Mouse (Mus musculus) layer of hippocampus, adult 2 months (tissue): Measurements from ENCODE around the gene Clasp2. TPM values are rescaled to one million over a fixed set of nuclear protein-coding genes. Genes with fewer than 3 reads are reported as not detected.

ENCODE experiments used
- DNase-seq, 2 experiments: peaks; one replicate each; pipeline ENCODE4 v3.0.0; 2022; ENCODE audit warnings: low spot score in 2 of 2
- H3K27ac ChIP-seq: fragments of 200-600 bp; 2 replicates; pipeline ENCODE4 v1.8.1; 2022
- H3K4me3 ChIP-seq: fragments of 200-600 bp; 2 replicates; pipeline ENCODE4 v1.8.1; 2022; ENCODE audit warnings: mild to moderate bottlenecking
- CTCF ChIP-seq: fragments of 200-600 bp; conservative IDR thresholded peaks from 2 replicates; pipeline ENCODE4 v1.8.1; 2022; ENCODE audit warnings: antibody characterized with exemption, mild to moderate bottlenecking, moderate library complexity
- total RNA-seq, 2 experiments: library from RNA; stranded (reverse); gene quantifications; 2 replicates each; pipeline ENCODE4 v1.2.3; 2021

Clasp2 gene
- total RNA-seq, 2 experiments from 2014 or later: 199 to 202 TPM

DNA sequence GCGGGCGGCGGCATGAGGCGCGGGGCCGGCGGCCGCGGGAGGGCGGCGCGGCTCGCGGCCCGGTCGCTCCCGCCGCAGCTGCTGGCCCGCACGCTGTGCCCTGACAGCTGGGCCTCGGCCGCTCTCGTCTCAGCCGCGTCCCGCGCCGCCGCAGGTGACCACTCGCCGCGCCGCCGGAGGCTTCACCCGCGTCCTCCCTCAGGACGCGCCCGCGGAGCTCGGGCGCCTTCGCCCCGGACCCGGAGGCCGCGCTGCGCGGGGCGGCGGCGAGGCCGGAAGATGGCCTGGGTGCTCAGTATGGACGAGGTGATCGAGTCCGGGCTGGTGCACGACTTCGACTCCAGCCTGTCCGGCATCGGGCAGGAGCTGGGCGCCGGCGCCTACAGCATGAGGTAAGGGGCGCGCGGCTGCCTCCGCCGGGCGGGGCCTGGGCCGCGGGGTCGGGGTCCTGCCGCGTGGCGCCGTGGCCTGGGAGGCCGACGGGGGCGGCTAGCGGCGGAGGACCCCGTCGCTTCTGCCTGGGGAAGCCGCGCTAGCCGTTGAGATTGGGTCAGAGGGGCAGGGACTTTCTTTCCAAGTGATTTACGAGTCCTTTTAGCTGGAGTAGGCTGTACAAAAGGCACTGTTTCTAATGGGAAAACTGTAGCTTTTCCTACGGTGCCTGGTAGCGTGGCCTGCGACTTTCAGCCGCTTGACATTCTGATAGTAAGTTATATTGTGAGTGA, 190.3 kb downstream of the Clasp2 start:
- Histone ChIP-seq H3K27ac (peak overlapping the region; percentile 84), H3K4me3 (peak overlapping the region; percentile 70)
- no peak for DNase-seq
- no peak for TF ChIP-seq CTCF

DNA sequence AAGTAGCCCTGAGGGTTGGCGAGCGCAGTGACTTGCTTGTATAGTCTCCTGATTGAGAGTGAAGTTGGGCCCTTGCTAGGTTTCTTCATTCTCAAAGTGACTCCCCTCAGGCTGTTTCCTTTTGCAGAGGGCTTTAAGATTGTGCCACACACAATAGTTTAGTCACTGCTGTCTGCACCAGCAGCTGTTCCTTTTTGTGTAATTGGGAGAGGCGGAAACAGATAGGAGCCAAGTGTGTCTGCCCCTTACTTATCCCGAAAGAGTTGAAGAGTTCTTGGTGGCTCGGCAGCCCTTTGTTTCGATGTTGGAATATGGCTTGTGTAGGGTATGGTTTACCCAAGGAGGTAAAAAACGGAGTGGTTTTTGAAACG, 190.8 kb downstream of the Clasp2 start:
- Histone ChIP-seq H3K4me3 (peak overlapping the region; percentile 70), H3K27ac (peak overlapping the region; percentile 84)
- DNase-seq: no peak
- TF ChIP-seq CTCF: no peak

DNA sequence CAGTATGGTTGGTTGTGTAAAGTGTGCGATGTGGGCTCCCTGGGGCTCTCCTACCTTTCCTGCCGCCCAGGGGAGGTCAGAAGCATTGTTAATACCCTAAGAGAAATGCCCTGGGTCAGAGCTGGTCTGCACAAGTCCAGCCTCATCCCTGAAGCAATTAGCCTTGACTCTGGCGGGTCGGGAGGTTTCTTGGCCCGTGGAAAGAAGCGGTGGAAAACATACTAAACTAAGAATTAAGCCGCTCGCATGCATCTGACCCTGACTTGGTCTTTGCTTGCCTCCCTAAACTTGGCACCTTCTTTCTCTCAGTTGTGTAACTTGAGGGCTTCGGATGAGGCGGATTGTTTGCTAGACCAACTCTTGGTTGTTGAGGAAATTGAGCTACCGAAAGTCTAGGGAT, 191.2 kb downstream of the Clasp2 start:
- no peak for TF ChIP-seq CTCF
- H3K4me3 ChIP-seq: peak overlapping the region; percentile 70
- no peak for DNase-seq
- 0 out of 2 replicates have a peak overlapping the region, but pooled peaks have one; percentile 84 for H3K27ac ChIP-seq

DNA sequence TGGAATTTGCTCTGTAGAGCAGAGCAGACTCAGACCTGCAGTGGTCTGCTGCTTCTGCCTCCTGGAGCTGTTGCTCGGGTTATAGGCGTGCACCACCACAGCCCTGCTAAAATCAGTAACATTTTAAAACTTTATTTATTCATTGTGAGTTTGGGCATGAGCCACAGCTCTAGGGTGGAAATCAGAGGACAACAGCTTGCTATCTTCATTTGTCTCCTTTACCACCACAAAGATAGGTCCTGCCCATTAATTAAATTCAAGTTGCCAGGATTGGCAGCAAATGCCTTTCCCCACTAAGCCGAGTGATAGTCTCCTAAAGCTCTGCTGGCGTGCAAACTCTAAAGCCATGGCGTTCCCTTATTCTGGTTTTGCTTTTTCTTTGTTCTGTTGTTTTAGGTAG, 194.4 kb downstream of the Clasp2 start:
- TF ChIP-seq CTCF: no peak
- no peak for DNase-seq
- Histone ChIP-seq H3K4me3 (no peak overlapping the region), H3K27ac (no peak overlapping the region; the same call in 1 of the 2 replicates)

DNA sequence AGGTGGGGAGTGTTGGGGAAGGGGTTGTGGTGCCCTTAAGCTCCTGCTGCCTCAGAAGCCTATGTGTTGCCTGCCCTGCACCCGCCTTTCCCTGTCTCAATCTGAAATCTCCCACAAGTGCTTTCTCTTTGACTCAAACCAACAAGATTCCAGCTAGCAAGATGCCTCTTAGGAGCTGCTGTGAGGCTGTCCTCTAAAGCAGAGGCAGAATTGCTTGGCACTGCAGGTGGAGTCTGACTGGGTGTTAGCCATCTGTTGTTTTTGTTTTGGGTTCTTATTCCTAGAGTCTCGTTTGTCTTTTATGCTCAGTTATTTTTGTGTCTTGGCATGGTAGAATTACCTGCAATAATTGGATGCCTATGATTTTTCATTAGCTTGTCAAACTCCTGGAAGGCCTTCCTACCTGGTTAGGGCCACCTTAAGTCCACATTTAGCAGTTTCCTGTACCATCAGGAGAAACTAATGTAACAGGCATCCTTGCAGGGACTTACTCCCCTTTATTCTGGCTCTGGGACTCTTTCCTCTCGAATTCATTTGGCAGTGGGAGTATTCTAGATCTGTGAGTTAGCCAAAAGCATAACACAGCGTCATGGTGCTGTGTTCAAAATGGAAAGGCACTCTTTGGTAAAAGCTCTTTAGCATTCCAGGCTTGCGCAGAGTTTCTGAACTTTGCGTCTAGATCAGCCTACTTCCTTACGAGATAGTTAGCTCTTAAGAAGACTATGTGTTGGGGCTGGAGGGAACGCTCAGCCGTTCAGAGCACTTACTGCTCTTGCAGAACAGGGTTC, 198.0 kb downstream of the Clasp2 start:
- DNase-seq: peak in 1 of 2 experiments; percentile 25
- TF ChIP-seq CTCF: no peak
- Histone ChIP-seq H3K4me3 (no peak overlapping the region), H3K27ac (peak overlapping the region; percentile 74)

DNA sequence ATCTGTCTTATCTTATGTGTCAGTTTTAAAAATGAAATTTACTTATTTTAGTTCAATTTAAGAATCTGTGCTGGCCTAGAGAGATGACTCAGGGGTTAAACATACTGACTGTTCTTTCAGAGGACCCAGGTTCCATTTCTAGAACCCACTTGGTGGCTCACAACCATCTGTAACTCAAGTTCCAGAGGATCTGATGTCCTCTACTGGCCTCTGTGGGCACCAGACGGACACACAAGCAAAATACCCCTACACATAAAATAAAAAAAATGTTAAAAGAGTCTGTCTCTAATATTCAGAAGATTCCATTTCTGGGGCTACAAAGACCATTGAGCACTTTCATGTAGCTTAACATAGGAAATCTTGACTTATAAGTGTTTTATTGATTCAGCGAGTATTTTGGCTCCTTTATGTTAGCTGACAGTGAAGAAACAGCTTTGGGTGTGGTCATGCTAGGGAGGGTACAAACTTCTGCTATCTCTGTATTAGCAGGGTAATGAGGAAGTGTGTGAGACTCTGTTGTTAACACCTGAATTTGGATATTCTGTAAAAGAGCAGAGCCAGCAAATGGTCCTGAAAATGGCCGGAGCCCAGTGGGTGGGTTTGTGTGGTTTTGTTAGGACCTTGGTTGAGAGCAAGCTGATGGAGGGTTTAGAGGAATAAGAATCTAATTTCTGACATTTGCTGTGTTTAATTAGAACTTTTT, 200.0 kb downstream of the Clasp2 start:
- H3K4me3 ChIP-seq: no peak overlapping the region
- DNase-seq: no peak
- TF ChIP-seq CTCF: no peak
- no peak overlapping the region for H3K27ac ChIP-seq

DNA sequence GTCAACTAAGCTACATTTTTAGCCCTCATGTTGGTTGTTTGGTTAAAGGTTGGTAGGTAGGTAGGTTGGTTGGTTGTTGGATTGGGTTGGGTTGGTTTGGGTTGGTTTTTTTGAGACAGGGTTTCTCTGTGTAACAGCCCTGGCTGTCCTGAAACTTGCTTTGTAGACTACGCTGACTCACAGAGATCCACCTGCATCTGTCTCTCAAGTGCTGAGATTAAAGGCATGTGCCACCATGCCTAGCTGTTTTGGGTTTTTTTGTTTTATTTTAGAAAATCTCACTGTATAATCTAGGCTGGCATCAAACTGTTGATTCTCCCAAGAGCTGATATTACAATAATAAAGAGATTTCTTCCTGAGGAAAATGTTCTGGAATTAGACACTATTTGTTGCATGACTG, 202.1 kb downstream of the Clasp2 start:
- no peak for DNase-seq
- no peak for TF ChIP-seq CTCF
- Histone ChIP-seq H3K4me3 (no peak overlapping the region), H3K27ac (no peak overlapping the region)

DNA sequence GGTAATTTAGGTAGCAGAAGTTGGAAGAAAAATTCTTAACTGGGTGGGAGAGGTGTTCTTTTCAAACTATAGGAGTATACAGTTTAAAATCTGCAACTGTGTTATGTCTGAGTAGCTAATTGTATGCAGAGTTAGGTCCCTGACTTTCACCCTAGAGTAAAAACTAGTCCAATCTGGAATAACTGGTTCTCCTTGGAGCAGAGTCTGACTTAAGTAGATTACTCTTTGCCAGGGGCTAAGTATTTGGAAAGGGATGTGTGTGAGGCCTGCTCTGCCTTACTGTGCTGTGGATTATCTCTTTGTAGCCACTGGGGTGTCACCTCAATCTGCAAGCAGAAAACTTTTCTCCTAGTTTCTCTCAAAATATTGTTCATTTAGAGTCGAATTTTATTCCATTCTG, 205.9 kb downstream of the Clasp2 start:
- Histone ChIP-seq H3K27ac (no peak overlapping the region), H3K4me3 (no peak overlapping the region)
- TF ChIP-seq CTCF: no peak
- DNase-seq: no peak

DNA sequence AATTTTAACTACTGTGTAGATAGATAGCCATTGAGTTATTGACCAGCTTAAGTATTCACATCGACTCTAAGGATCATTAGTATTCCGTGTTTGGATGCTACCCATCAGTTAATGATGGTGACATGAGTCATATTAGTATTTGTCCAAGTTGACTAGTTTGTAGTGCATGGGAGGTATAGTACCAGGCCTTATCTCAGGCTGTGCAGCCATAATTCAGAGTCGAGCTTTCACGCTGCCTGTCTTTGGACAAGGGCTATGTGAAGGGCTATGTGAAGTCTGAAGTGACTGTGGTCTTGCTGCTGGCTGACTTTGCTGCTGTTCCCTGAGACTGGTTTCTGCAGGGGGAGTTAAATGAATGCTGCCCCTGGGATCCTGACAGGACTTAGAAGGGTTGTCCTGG, 216.5 kb downstream of the Clasp2 start:
- H3K4me3 ChIP-seq: no peak overlapping the region
- H3K27ac ChIP-seq: no peak overlapping the region
- TF ChIP-seq CTCF: no peak
- DNase-seq: no peak

DNA sequence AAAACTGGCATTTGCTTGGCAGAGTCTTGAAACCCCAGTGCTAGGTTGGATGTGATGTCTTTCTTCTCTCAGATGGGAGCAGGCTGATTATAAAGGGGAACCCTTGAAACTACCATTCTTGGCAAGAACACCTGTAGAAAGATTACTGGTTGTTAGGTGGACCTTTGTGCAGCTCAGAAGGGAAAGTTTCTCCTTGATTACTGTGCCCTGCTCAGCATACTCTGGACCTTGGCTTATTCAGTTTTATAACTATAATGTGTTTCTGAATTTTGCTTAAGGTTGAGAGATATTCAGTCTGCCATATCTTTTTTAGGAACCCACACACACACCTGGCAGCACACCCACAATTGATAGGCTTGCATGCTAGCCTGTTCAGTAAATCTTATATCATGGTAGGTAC, 222.4 kb downstream of the Clasp2 start:
- DNase-seq: no peak
- TF ChIP-seq CTCF: no peak
- Histone ChIP-seq H3K4me3 (no peak overlapping the region), H3K27ac (no peak overlapping the region)

DNA sequence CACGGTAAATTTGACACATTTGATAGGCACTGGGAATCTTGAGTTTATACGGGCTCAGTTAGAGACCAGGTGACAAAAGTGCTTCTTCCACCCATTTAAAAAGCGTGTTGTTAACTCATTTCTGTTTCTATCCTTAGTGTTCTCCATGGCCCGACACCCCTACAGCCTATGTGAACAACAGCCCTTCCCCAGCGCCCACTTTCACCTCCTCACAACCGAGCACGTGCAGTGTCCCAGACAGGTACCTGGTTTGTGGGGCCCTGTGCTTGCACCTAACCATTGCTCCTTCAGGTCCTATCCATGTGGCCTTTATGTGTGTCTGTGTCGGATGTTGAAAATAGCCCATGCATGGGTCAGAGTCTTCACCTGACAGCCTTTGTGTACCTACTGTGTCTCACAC, 223.1 kb downstream of the Clasp2 start:
- DNase-seq: no peak
- no peak for TF ChIP-seq CTCF
- Histone ChIP-seq H3K27ac (no peak overlapping the region), H3K4me3 (no peak overlapping the region)

DNA sequence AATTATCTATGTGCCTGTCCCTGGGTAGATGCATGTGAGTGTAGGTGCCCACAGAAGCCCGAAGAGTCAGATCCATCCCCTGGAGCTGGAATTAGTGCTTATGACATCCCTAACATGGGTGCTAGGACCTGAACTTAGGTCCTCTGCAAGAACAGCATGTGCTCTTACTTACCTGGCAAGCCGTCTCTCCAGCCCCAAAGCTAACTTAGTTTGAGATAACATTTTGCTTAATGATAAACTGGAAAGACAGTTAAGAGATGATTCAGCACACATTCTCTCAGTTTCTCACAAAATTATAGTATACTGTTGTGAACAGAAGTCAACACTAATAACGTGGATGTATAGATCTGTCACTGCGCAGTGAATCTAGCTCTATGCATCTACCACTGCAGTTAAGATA, 225.6 kb downstream of the Clasp2 start:
- no peak overlapping the region for H3K27ac ChIP-seq
- H3K4me3 ChIP-seq: no peak overlapping the region
- no peak for DNase-seq
- no peak for TF ChIP-seq CTCF

DNA sequence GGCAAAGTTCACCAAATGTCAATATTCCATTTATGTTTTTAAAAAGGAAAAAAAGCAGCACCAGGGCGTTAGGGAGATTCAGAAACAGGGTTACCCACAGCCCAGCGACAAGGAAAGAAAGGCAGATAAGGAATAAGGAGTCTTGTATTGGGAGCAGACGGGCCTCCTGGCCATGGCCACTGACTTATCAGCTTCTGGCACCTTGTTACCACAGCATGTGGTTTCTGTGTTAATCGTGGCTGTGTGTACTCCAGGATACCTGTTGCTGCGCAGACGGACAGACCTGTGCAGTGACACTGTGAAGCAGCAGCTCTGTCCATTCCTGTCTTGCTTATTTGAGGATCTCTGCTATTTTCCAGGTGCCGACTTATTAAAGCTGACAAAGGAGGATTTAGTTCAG, 227.7 kb downstream of the Clasp2 start:
- Histone ChIP-seq H3K27ac (no peak overlapping the region), H3K4me3 (no peak overlapping the region)
- no peak for TF ChIP-seq CTCF
- DNase-seq: no peak

Other genes starting within 250 kb of the Clasp2 start
- 10 to 100 TPM; 58.9 to 66.1 TPM for gene Pdcd6ip, start 33.2 kb upstream of the Clasp2 start, total RNA-seq
- 10 to 100 TPM; 77.0 to 91.3 TPM for gene Ubp1, start 189.5 kb downstream of the Clasp2 start, total RNA-seq